Mouse (Mus musculus): Measurements from ENCODE around the gene Hsp90ab1. TPM values are rescaled to one million over a fixed set of nuclear protein-coding genes. Genes with fewer than 3 reads are reported as not detected.

The Hsp90ab1 gene
- total and polyA plus RNA-seq, 2 experiments from 2014 or later = 1,063 to 1,371 TPM

DNA sequence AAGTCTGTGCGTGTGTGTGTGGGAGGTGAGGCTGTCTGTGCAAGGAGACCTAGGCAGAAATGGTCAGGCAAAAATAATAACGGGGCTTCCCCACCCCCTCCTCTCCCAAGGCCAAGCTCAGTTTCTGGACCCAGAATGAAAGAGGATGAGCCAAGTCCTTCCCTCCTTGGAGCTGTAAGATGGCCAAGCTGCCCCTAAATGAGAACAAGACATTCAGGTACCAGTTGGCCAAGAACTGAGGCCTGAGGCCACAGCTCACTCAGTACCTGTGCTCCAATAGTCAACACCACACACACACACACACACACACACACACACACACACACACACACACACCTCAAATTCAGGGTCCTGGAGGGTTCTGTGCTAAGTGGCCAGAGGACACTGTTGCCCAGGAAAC, 30.4 kb downstream of the Hsp90ab1 start:
- Histone ChIP-seq H3K4me2 (ENCODE audit: low read depth, low read length, poor library complexity, severe bottlenecking) (no peak overlapping the region), H3K9ac (replicated peaks; ENCODE audit: low read length, poor library complexity, severe bottlenecking) (no peak overlapping the region), H3K27ac (ENCODE audit: low read depth, low read length) (no peak overlapping the region), H3K36me3 (ENCODE audit: insufficient read depth, low read length) (peaks cover 13% of the 10 kb centered on the region), H3K27me3 (ENCODE audit: insufficient read depth, low read length) (peaks cover 15% of the 10 kb centered on the region), H3K4me3 (ENCODE audit: low read depth, low read length) (no peak overlapping the region), H3K4me1 (ENCODE audit: insufficient read depth, low read length) (0 out of 2 replicates have a peak, but pooled peaks cover under 1% of the 10 kb centered on the region), H3K9me3 (ENCODE audit: low read length) (no peaks in the 10 kb centered on the region)
- 79% methylated on average over 2 of the region's 2 CpGs for WGBS
- TF ChIP-seq CTCF (IDR thresholded peaks at IDR 0.05) = no peak
- no peak for ATAC-seq (ENCODE audit: low FRiP score)
- no peak for DNase-seq (ENCODE audit: low spot score)

- no peak overlapping the region for H3K4me2 ChIP-seq (ENCODE audit: low read depth, low read length, poor library complexity, severe bottlenecking)
- H3K4me3 ChIP-seq (ENCODE audit: low read depth, low read length) = no peak overlapping the region
- ATAC-seq (ENCODE audit: low FRiP score) = no peak
- H3K27me3 ChIP-seq (ENCODE audit: insufficient read depth, low read length) = peaks cover 11% of the 10 kb centered on the region
- no peak overlapping the region for H3K27ac ChIP-seq (ENCODE audit: low read depth, low read length)
- no peaks in the 10 kb centered on the region for H3K9me3 ChIP-seq (ENCODE audit: low read length)
- no peak overlapping the region for H3K9ac ChIP-seq (replicated peaks; ENCODE audit: low read length, poor library complexity, severe bottlenecking)
- H3K4me1 ChIP-seq (ENCODE audit: insufficient read depth, low read length) = no peaks in the 10 kb centered on the region
- peak; percentile 27; the same call in 1 of the 2 replicates for TF ChIP-seq CTCF (IDR thresholded peaks at IDR 0.05)
- H3K36me3 ChIP-seq (ENCODE audit: insufficient read depth, low read length) = peaks cover 13% of the 10 kb centered on the region
- DNase-seq (ENCODE audit: low spot score) = no peak
- WGBS = 32% methylated on average over 6 of the region's 6 CpGs
These were observed 30.9 kb downstream of the Hsp90ab1 start for GRCm38 (mm10) chr17:45542129-45542528.

- 83% methylated on average over 21 of the region's 21 CpGs for WGBS
- H3K4me1 ChIP-seq (ENCODE audit: insufficient read depth, low read length) = no peaks in the 10 kb centered on the region
- H3K9me3 ChIP-seq (ENCODE audit: low read length) = no peaks in the 10 kb centered on the region
- TF ChIP-seq CTCF (IDR thresholded peaks at IDR 0.05) = no peak
- H3K4me3 ChIP-seq (ENCODE audit: low read depth, low read length) = no peak overlapping the region
- no peak overlapping the region for H3K27ac ChIP-seq (ENCODE audit: low read depth, low read length)
- H3K27me3 ChIP-seq (ENCODE audit: insufficient read depth, low read length) = peaks cover 10% of the 10 kb centered on the region; the same call in 1 of the 2 replicates
- H3K4me2 ChIP-seq (ENCODE audit: low read depth, low read length, poor library complexity, severe bottlenecking) = no peak overlapping the region
- no peak overlapping the region for H3K9ac ChIP-seq (replicated peaks; ENCODE audit: low read length, poor library complexity, severe bottlenecking)
- H3K36me3 ChIP-seq (ENCODE audit: insufficient read depth, low read length) = peaks cover 3% of the 10 kb centered on the region; the same call in 1 of the 2 replicates
- no peak for ATAC-seq (ENCODE audit: low FRiP score)
- DNase-seq (ENCODE audit: low spot score) = no peak
These were observed 33.4 kb downstream of the Hsp90ab1 start for GRCm38 (mm10) chr17:45539664-45540063.

GRCm38 (mm10) chr17:45538394-45538793, 34.7 kb downstream of the Hsp90ab1 start:
- no peak for TF ChIP-seq CTCF (IDR thresholded peaks at IDR 0.05)
- WGBS = 67% methylated on average over 4 of the region's 4 CpGs
- Histone ChIP-seq H3K4me1 (ENCODE audit: insufficient read depth, low read length) (no peaks in the 10 kb centered on the region), H3K9me3 (ENCODE audit: low read length) (no peaks in the 10 kb centered on the region), H3K27ac (ENCODE audit: low read depth, low read length) (no peak overlapping the region), H3K4me2 (ENCODE audit: low read depth, low read length, poor library complexity, severe bottlenecking) (no peak overlapping the region), H3K36me3 (ENCODE audit: insufficient read depth, low read length) (no peaks in the 10 kb centered on the region), H3K27me3 (ENCODE audit: insufficient read depth, low read length) (peaks cover 10% of the 10 kb centered on the region; the same call in 1 of the 2 replicates), H3K4me3 (ENCODE audit: low read depth, low read length) (no peak overlapping the region), H3K9ac (replicated peaks; ENCODE audit: low read length, poor library complexity, severe bottlenecking) (no peak overlapping the region)
- no peak for ATAC-seq (ENCODE audit: low FRiP score)
- DNase-seq (ENCODE audit: low spot score) = no peak

GRCm38 (mm10) chr17:45536264-45536663, 36.8 kb downstream of the Hsp90ab1 start:
- no peaks in the 10 kb centered on the region for H3K36me3 ChIP-seq (ENCODE audit: insufficient read depth, low read length)
- no peak overlapping the region for H3K4me3 ChIP-seq (ENCODE audit: low read depth, low read length)
- TF ChIP-seq CTCF (IDR thresholded peaks at IDR 0.05) = no peak
- H3K9me3 ChIP-seq (ENCODE audit: low read length) = no peaks in the 10 kb centered on the region
- H3K27ac ChIP-seq (ENCODE audit: low read depth, low read length) = no peak overlapping the region
- no peaks in the 10 kb centered on the region for H3K4me1 ChIP-seq (ENCODE audit: insufficient read depth, low read length)
- no peak overlapping the region for H3K9ac ChIP-seq (replicated peaks; ENCODE audit: low read length, poor library complexity, severe bottlenecking)
- ATAC-seq (ENCODE audit: low FRiP score) = no peak
- 16% methylated on average over 5 of the region's 5 CpGs for WGBS
- H3K27me3 ChIP-seq (ENCODE audit: insufficient read depth, low read length) = peaks cover 14% of the 10 kb centered on the region; the same call in 1 of the 2 replicates
- DNase-seq (ENCODE audit: low spot score) = no peak
- no peak overlapping the region for H3K4me2 ChIP-seq (ENCODE audit: low read depth, low read length, poor library complexity, severe bottlenecking)

DNA sequence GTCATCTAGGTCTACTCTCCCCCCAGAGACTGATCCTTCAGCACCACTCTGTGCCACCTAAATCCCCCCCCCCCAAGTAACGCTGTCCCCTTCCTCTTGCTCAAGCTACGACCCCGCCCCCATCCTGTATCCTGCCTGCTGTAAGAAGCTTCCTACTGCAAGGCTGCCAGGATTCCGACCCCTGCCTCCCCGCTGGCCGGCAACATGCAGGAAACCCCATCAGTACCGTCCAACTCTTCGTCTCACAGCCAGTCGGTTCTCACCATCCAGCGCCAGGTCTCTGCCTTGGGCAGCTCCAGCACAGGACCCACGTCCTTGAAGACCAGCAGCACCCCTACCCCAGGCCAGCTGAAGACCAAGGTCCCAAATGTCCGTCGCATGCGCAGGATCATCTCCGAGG, 40.2 kb downstream of the Hsp90ab1 start:
- ATAC-seq (ENCODE audit: low FRiP score) = no peak
- H3K4me2 ChIP-seq (ENCODE audit: low read depth, low read length, poor library complexity, severe bottlenecking) = no peak overlapping the region
- no peak overlapping the region for H3K4me3 ChIP-seq (ENCODE audit: low read depth, low read length)
- WGBS = 61% methylated on average over 15 of the region's 15 CpGs
- no peak for DNase-seq (ENCODE audit: low spot score)
- no peak overlapping the region for H3K9ac ChIP-seq (replicated peaks; ENCODE audit: low read length, poor library complexity, severe bottlenecking)
- H3K36me3 ChIP-seq (ENCODE audit: insufficient read depth, low read length) = no peaks in the 10 kb centered on the region
- no peaks in the 10 kb centered on the region for H3K4me1 ChIP-seq (ENCODE audit: insufficient read depth, low read length)
- H3K27ac ChIP-seq (ENCODE audit: low read depth, low read length) = no peak overlapping the region
- peaks cover 14% of the 10 kb centered on the region; the same call in 1 of the 2 replicates for H3K27me3 ChIP-seq (ENCODE audit: insufficient read depth, low read length)
- no peaks in the 10 kb centered on the region for H3K9me3 ChIP-seq (ENCODE audit: low read length)
- TF ChIP-seq CTCF (IDR thresholded peaks at IDR 0.05) = no peak

Data from midbrain, postnatal 0 days (tissue).